Mouse (Mus musculus): Measurements from ENCODE around the gene Pex5l.

Gene Pex5l

GRCm38 (mm10) chr3:33142901-33143461, at the start of gene Pex5l:
Gene Pex5l (minus strand): TSS chr3:33143247.
- peak; percentile 71 for DNase-seq

- DNase-seq, result no peak
Measured at GRCm38 (mm10) chr3:33165186-33165585, 22.1 kb upstream of the Pex5l start.

GRCm38 (mm10) chr3:33163821-33164220, 20.8 kb upstream of the Pex5l start:
- DNase-seq, result no peak

GRCm38 (mm10) chr3:33143592-33143991, 545 bp upstream of the Pex5l start:
- no peak for DNase-seq

- DNase-seq, result peak; percentile 15
Measured at GRCm38 (mm10) chr3:33142398-33142797, 649 bp downstream of the Pex5l start.

GRCm38 (mm10) chr3:33129944-33130343, 13.1 kb downstream of the Pex5l start:
- DNase-seq, result no peak

GRCm38 (mm10) chr3:33124796-33125195, 18.3 kb downstream of the Pex5l start:
- DNase-seq, result no peak

- DNase-seq, result no peak
Measured at GRCm38 (mm10) chr3:33105785-33106184, 37.3 kb downstream of the Pex5l start.

GRCm38 (mm10) chr3:33103501-33103900, 39.5 kb downstream of the Pex5l start:
- DNase-seq, result no peak

GRCm38 (mm10) chr3:33098550-33099295, 44.3 kb downstream of the Pex5l start:
- no peak for DNase-seq

GRCm38 (mm10) chr3:33093646-33094045, 49.4 kb downstream of the Pex5l start:
- DNase-seq, result no peak

GRCm38 (mm10) chr3:33090001-33090400, 53.0 kb downstream of the Pex5l start:
- DNase-seq, result no peak

GRCm38 (mm10) chr3:33089470-33089869, 53.6 kb downstream of the Pex5l start:
- no peak for DNase-seq

- DNase-seq, result no peak
Measured at GRCm38 (mm10) chr3:33088276-33088675, 54.8 kb downstream of the Pex5l start.

- DNase-seq, result no peak
Measured at GRCm38 (mm10) chr3:33082806-33083338, 60.2 kb downstream of the Pex5l start.

GRCm38 (mm10) chr3:33081793-33082192, 61.3 kb downstream of the Pex5l start:
- no peak for DNase-seq

- DNase-seq, result no peak
Measured at GRCm38 (mm10) chr3:33079658-33080057, 63.4 kb downstream of the Pex5l start.

- DNase-seq, result no peak
Measured at GRCm38 (mm10) chr3:33079171-33079570, 63.9 kb downstream of the Pex5l start.

- DNase-seq, result no peak
Measured at GRCm38 (mm10) chr3:33075696-33076095, 67.4 kb downstream of the Pex5l start.

- DNase-seq, result no peak
Measured at GRCm38 (mm10) chr3:33074266-33074981, 68.6 kb downstream of the Pex5l start.

GRCm38 (mm10) chr3:33073905-33074265, 69.2 kb downstream of the Pex5l start:
- DNase-seq, result no peak

GRCm38 (mm10) chr3:33070771-33071170, 72.3 kb downstream of the Pex5l start:
- DNase-seq, result no peak

- DNase-seq, result no peak
Measured at GRCm38 (mm10) chr3:33068146-33068545, 74.9 kb downstream of the Pex5l start.

GRCm38 (mm10) chr3:33063590-33063989, 79.5 kb downstream of the Pex5l start:
- DNase-seq, result no peak

All from right cerebral cortex, postnatal 14 days (tissue).